Mouse (Mus musculus): ENCODE data around the gene Acbd5. TPM values are rescaled to one million over a fixed set of nuclear protein-coding genes. Genes with fewer than 3 reads are reported as not detected.

The Acbd5 gene
- polyA plus RNA-seq, 1 experiment, result 48.6 TPM

GRCm38 (mm10) chr2:23051890-23052289, 16.1 kb upstream of the Acbd5 start:
- no peaks in the 10 kb centered on the region for H3K4me1 ChIP-seq (ENCODE audit: control insufficient read depth, insufficient read depth, low read length)
- TF ChIP-seq CTCF (IDR thresholded peaks at IDR 0.05; ENCODE audit: borderline replicate concordance, insufficient read depth, low read length), result no peak
- TF ChIP-seq POLR2A (IDR thresholded peaks at IDR 0.05; ENCODE audit: low read depth, low read length), result no peak

GRCm38 (mm10) chr2:23052523-23052922, 15.4 kb upstream of the Acbd5 start:
- TF ChIP-seq POLR2A (IDR thresholded peaks at IDR 0.05; ENCODE audit: low read depth, low read length) (no peak), CTCF (IDR thresholded peaks at IDR 0.05; ENCODE audit: borderline replicate concordance, insufficient read depth, low read length) (no peak)
- H3K27ac ChIP-seq (ENCODE audit: insufficient read depth, low read length), result no peak overlapping the region
- no peaks in the 10 kb centered on the region for H3K4me1 ChIP-seq (ENCODE audit: control insufficient read depth, insufficient read depth, low read length)
- H3K4me3 ChIP-seq (ENCODE audit: insufficient read depth, low read length), result no peak overlapping the region

More at GRCm38 (mm10) chr2:23051890-23052289, 16.1 kb upstream of the Acbd5 start:
- Histone ChIP-seq H3K27ac (ENCODE audit: insufficient read depth, low read length) (no peak overlapping the region), H3K4me3 (ENCODE audit: insufficient read depth, low read length) (no peak overlapping the region)

- TF ChIP-seq POLR2A (IDR thresholded peaks at IDR 0.05; ENCODE audit: low read depth, low read length) (0 out of 2 replicates have a peak, but pooled peaks have one; percentile 24), CTCF (IDR thresholded peaks at IDR 0.05; ENCODE audit: borderline replicate concordance, insufficient read depth, low read length) (no peak)
- Histone ChIP-seq H3K27ac (ENCODE audit: insufficient read depth, low read length) (peak overlapping the region; percentile 88), H3K4me1 (ENCODE audit: control insufficient read depth, insufficient read depth, low read length) (no peaks in the 10 kb centered on the region)
These were observed 387 bp downstream of the Acbd5 start for GRCm38 (mm10) chr2:23068370-23068737.

GRCm38 (mm10) chr2:23068894-23069744, 1.2 kb downstream of the Acbd5 start:
- TF ChIP-seq CTCF (IDR thresholded peaks at IDR 0.05; ENCODE audit: borderline replicate concordance, insufficient read depth, low read length) (no peak), POLR2A (IDR thresholded peaks at IDR 0.05; ENCODE audit: low read depth, low read length) (peak; percentile 89)
- peak overlapping the region; percentile 89 for H3K4me3 ChIP-seq (ENCODE audit: insufficient read depth, low read length)
- H3K4me1 ChIP-seq (ENCODE audit: control insufficient read depth, insufficient read depth, low read length), result no peaks in the 10 kb centered on the region
- H3K27ac ChIP-seq (ENCODE audit: insufficient read depth, low read length), result peak overlapping the region; percentile 88

More at GRCm38 (mm10) chr2:23068370-23068737, 387 bp downstream of the Acbd5 start:
- H3K4me3 ChIP-seq (ENCODE audit: insufficient read depth, low read length), result peak overlapping the region; percentile 89

- no peak for TF ChIP-seq POLR2A (IDR thresholded peaks at IDR 0.05; ENCODE audit: low read depth, low read length)
- TF ChIP-seq CTCF (IDR thresholded peaks at IDR 0.05; ENCODE audit: borderline replicate concordance, insufficient read depth, low read length), result no peak
- Histone ChIP-seq H3K27ac (ENCODE audit: insufficient read depth, low read length) (no peak overlapping the region), H3K4me3 (ENCODE audit: insufficient read depth, low read length) (no peak overlapping the region), H3K4me1 (ENCODE audit: control insufficient read depth, insufficient read depth, low read length) (no peaks in the 10 kb centered on the region)
These were observed 2.5 kb downstream of the Acbd5 start for GRCm38 (mm10) chr2:23070491-23070890.

- TF ChIP-seq POLR2A (IDR thresholded peaks at IDR 0.05; ENCODE audit: low read depth, low read length) (no peak), CTCF (IDR thresholded peaks at IDR 0.05; ENCODE audit: borderline replicate concordance, insufficient read depth, low read length) (no peak)
- Histone ChIP-seq H3K4me3 (ENCODE audit: insufficient read depth, low read length) (no peak overlapping the region), H3K4me1 (ENCODE audit: control insufficient read depth, insufficient read depth, low read length) (no peaks in the 10 kb centered on the region), H3K27ac (ENCODE audit: insufficient read depth, low read length) (no peak overlapping the region)
These were observed 3.4 kb downstream of the Acbd5 start for GRCm38 (mm10) chr2:23071406-23071805.

- H3K27ac ChIP-seq (ENCODE audit: insufficient read depth, low read length), result no peak overlapping the region
- no peak overlapping the region for H3K4me3 ChIP-seq (ENCODE audit: insufficient read depth, low read length)
- TF ChIP-seq CTCF (IDR thresholded peaks at IDR 0.05; ENCODE audit: borderline replicate concordance, insufficient read depth, low read length) (no peak), POLR2A (IDR thresholded peaks at IDR 0.05; ENCODE audit: low read depth, low read length) (no peak)
- no peaks in the 10 kb centered on the region for H3K4me1 ChIP-seq (ENCODE audit: control insufficient read depth, insufficient read depth, low read length)
These were observed 7.9 kb downstream of the Acbd5 start for GRCm38 (mm10) chr2:23075846-23076245.

- no peak for TF ChIP-seq CTCF (IDR thresholded peaks at IDR 0.05; ENCODE audit: borderline replicate concordance, insufficient read depth, low read length)
- TF ChIP-seq POLR2A (IDR thresholded peaks at IDR 0.05; ENCODE audit: low read depth, low read length), result no peak
- H3K4me3 ChIP-seq (ENCODE audit: insufficient read depth, low read length), result no peak overlapping the region
- no peak overlapping the region for H3K27ac ChIP-seq (ENCODE audit: insufficient read depth, low read length)
- H3K4me1 ChIP-seq (ENCODE audit: control insufficient read depth, insufficient read depth, low read length), result no peaks in the 10 kb centered on the region
These were observed 8.8 kb downstream of the Acbd5 start for GRCm38 (mm10) chr2:23076783-23077182.

- Histone ChIP-seq H3K4me3 (ENCODE audit: insufficient read depth, low read length) (no peak overlapping the region), H3K27ac (ENCODE audit: insufficient read depth, low read length) (no peak overlapping the region), H3K4me1 (ENCODE audit: control insufficient read depth, insufficient read depth, low read length) (no peaks in the 10 kb centered on the region)
- TF ChIP-seq POLR2A (IDR thresholded peaks at IDR 0.05; ENCODE audit: low read depth, low read length) (no peak), CTCF (IDR thresholded peaks at IDR 0.05; ENCODE audit: borderline replicate concordance, insufficient read depth, low read length) (no peak)
These were observed 9.7 kb downstream of the Acbd5 start for GRCm38 (mm10) chr2:23077693-23078092.

- TF ChIP-seq POLR2A (IDR thresholded peaks at IDR 0.05; ENCODE audit: low read depth, low read length) (no peak), CTCF (IDR thresholded peaks at IDR 0.05; ENCODE audit: borderline replicate concordance, insufficient read depth, low read length) (no peak)
- no peak overlapping the region for H3K27ac ChIP-seq (ENCODE audit: insufficient read depth, low read length)
These were observed 10.6 kb downstream of the Acbd5 start for GRCm38 (mm10) chr2:23078588-23078987.

More at GRCm38 (mm10) chr2:23078588-23078987, 10.6 kb downstream of the Acbd5 start:
- Histone ChIP-seq H3K4me1 (ENCODE audit: control insufficient read depth, insufficient read depth, low read length) (no peaks in the 10 kb centered on the region), H3K4me3 (ENCODE audit: insufficient read depth, low read length) (no peak overlapping the region)
